In genomic region chr1:157038111-157039008, GRCm38 (mm10) we compare ENCODE assay signal across 8 mouse cellular contexts.
DNase-seq lines count a peak whose midpoint lies in the region; ATAC-seq lines count a peak whose summit lies in the region.

No protein-coding gene starts in this region.

- H3K9me3 ChIP-seq in lung, embryonic 16.5 days (ENCODE audit: control insufficient read depth, low read length), result no peaks in the 10 kb centered on the region
- no peaks in the 10 kb centered on the region for H3K9me3 ChIP-seq in embryonic facial prominence, embryonic 15.5 days (replicated peaks)
- H3K9me3 ChIP-seq in limb, embryonic 12.5 days, result no peaks in the 10 kb centered on the region

- H3K4me1 ChIP-seq in lung, embryonic 16.5 days (replicated peaks; ENCODE audit: control insufficient read depth, insufficient read depth, low read length), result peaks cover 33% of the 10 kb centered on the region
- peaks cover 40% of the 10 kb centered on the region for H3K4me1 ChIP-seq in embryonic facial prominence, embryonic 15.5 days
- peaks cover 20% of the 10 kb centered on the region for H3K4me1 ChIP-seq in limb, embryonic 12.5 days (replicated peaks)

- peak overlapping the region; percentile 50 for H3K4me2 ChIP-seq in lung, embryonic 16.5 days (ENCODE audit: low read depth, low read length)
- H3K4me2 ChIP-seq in embryonic facial prominence, embryonic 15.5 days (replicated peaks), result 0 out of 2 replicates have a peak overlapping the region, but pooled peaks have one; percentile 44
- H3K4me2 ChIP-seq in limb, embryonic 12.5 days, result no peak overlapping the region

- H3K9ac ChIP-seq in lung, embryonic 16.5 days (ENCODE audit: low read length), result no peak overlapping the region
- no peak overlapping the region for H3K9ac ChIP-seq in embryonic facial prominence, embryonic 15.5 days
- H3K9ac ChIP-seq in limb, embryonic 12.5 days (replicated peaks), result no peak overlapping the region

- no peak overlapping the region for H3K4me3 ChIP-seq in lung, embryonic 16.5 days (ENCODE audit: low read length)
- no peak overlapping the region for H3K4me3 ChIP-seq in embryonic facial prominence, embryonic 15.5 days (replicated peaks)
- H3K4me3 ChIP-seq in limb, embryonic 12.5 days (replicated peaks), result no peak overlapping the region

- peak overlapping the region; percentile 96 for H3K27ac ChIP-seq in lung, embryonic 16.5 days (ENCODE audit: low read length)
- peak overlapping the region; percentile 70 for H3K27ac ChIP-seq in embryonic facial prominence, embryonic 15.5 days (replicated peaks)
- H3K27ac ChIP-seq in limb, embryonic 12.5 days, result 0 out of 2 replicates have a peak overlapping the region, but pooled peaks have one; percentile 4

- no peak; the same call in 1 of the 2 replicates for ATAC-seq in lung, embryonic 16.5 days (ENCODE audit: low read depth)
- no peak for ATAC-seq in embryonic facial prominence, embryonic 15.5 days (ENCODE audit: insufficient number of reproducible peaks, low FRiP score, low TSS enrichment, low read depth)
- no peak for ATAC-seq in limb, embryonic 12.5 days (ENCODE audit: insufficient number of reproducible peaks, insufficient read depth, low FRiP score, low TSS enrichment, low read depth)

- WGBS in lung, embryonic 16.5 days, result 45% methylated on average over 14 of the region's 14 CpGs
- WGBS in embryonic facial prominence, embryonic 15.5 days, result 56% methylated on average over 14 of the region's 14 CpGs
- WGBS in limb, embryonic 12.5 days, result 69% methylated on average over 14 of the region's 14 CpGs

- DNase-seq in lung, postnatal 14 days, result no peak
- peak; percentile 32 for DNase-seq in splenic B cell, adult 2 months (ENCODE audit: low read depth, low spot score)
- no peak for DNase-seq in right cerebral cortex, postnatal 36 days (ENCODE audit: low spot score in 2 of 2)
- DNase-seq in frontal cortex, postnatal 25 days (ENCODE audit: low spot score in 2 of 2), result no peak
- no peak for DNase-seq in ovary, adult 18-20 months (ENCODE audit: low spot score)

- H3K27me3 ChIP-seq in lung, embryonic 16.5 days (ENCODE audit: control insufficient read depth, insufficient read depth, low read depth, low read length), result no peaks in the 10 kb centered on the region
- H3K27me3 ChIP-seq in embryonic facial prominence, embryonic 15.5 days, result no peaks in the 10 kb centered on the region
- H3K27me3 ChIP-seq in limb, embryonic 12.5 days, result no peaks in the 10 kb centered on the region
- H3K27me3 ChIP-seq in splenic B cell, adult 2 months (ENCODE audit: control insufficient read depth, insufficient read depth, low read length, poor library complexity, severe bottlenecking), result no peaks in the 10 kb centered on the region

- no peaks in the 10 kb centered on the region for H3K36me3 ChIP-seq in lung, embryonic 16.5 days (ENCODE audit: control insufficient read depth, insufficient read depth, low read length)
- no peaks in the 10 kb centered on the region for H3K36me3 ChIP-seq in embryonic facial prominence, embryonic 15.5 days
- no peaks in the 10 kb centered on the region for H3K36me3 ChIP-seq in limb, embryonic 12.5 days
- no peaks in the 10 kb centered on the region for H3K36me3 ChIP-seq in splenic B cell, adult 2 months (ENCODE audit: control insufficient read depth, insufficient read depth, low read length, poor library complexity, severe bottlenecking)

Comparison
In these comparisons a context has a peak if more than half of its experiments do, and no peak if none do; other contexts are left out.
1. H3K27ac ChIP-seq: peak in every context shown above with its lines; median percentile 96 in lung, embryonic 16.5 days; 70 in embryonic facial prominence, embryonic 15.5 days; 4 in limb, embryonic 12.5 days.